Mouse (Mus musculus): ENCODE data around the gene Rnaset2a.
"Not testable (repeated sequence)": the region's sequence is repeated elsewhere in the genome, so short reads cannot be mapped to it uniquely, and the experiment has no call there.

The Rnaset2a gene

GRCm38 (mm10) chr17:8130849-8131248, 17.0 kb downstream of the Rnaset2a start:
- not testable (repeated sequence) for DNase-seq

- DNase-seq, result not testable (repeated sequence)
These were observed 18.3 kb downstream of the Rnaset2a start for GRCm38 (mm10) chr17:8129578-8129977.

GRCm38 (mm10) chr17:8128326-8128993, 19.4 kb downstream of the Rnaset2a start:
- DNase-seq, result not testable (repeated sequence)

GRCm38 (mm10) chr17:8124586-8124985, 23.3 kb downstream of the Rnaset2a start:
- not testable (repeated sequence) for DNase-seq

GRCm38 (mm10) chr17:8122974-8123373, 24.9 kb downstream of the Rnaset2a start:
- DNase-seq, result not testable (repeated sequence)

- not testable (repeated sequence) for DNase-seq
These were observed 31.0 kb downstream of the Rnaset2a start for GRCm38 (mm10) chr17:8116928-8117327.

- DNase-seq, result peak; percentile 33
These were observed 31.5 kb downstream of the Rnaset2a start for GRCm38 (mm10) chr17:8116378-8116777.

- not testable (repeated sequence) for DNase-seq
These were observed 35.7 kb downstream of the Rnaset2a start for GRCm38 (mm10) chr17:8112199-8112598.

- not testable (repeated sequence) for DNase-seq
These were observed 46.6 kb downstream of the Rnaset2a start for GRCm38 (mm10) chr17:8101297-8101609.

- not testable (repeated sequence) for DNase-seq
These were observed 47.2 kb downstream of the Rnaset2a start for GRCm38 (mm10) chr17:8100405-8101296.

- not testable (repeated sequence) for DNase-seq
These were observed 51.7 kb downstream of the Rnaset2a start for GRCm38 (mm10) chr17:8096199-8096598.

GRCm38 (mm10) chr17:8095653-8096052, 52.2 kb downstream of the Rnaset2a start:
- DNase-seq, result peak; percentile 54

- not testable (repeated sequence) for DNase-seq
These were observed 55.1 kb downstream of the Rnaset2a start for GRCm38 (mm10) chr17:8092537-8093526.

GRCm38 (mm10) chr17:8091320-8091719, 56.6 kb downstream of the Rnaset2a start:
- not testable (repeated sequence) for DNase-seq

GRCm38 (mm10) chr17:8069847-8070246, 78.0 kb downstream of the Rnaset2a start:
- DNase-seq, result not testable (repeated sequence)

Data from kidney, adult 11 months (tissue).